Mouse (Mus musculus): ENCODE measurements around the gene Inpp5d. TPM values are rescaled to one million over a fixed set of nuclear protein-coding genes. Genes with fewer than 3 reads are reported as not detected.
A peak's percentile ranks its signal among the peaks of the same experiment; 100 is the strongest.

Inpp5d gene
- total RNA-seq, 2 experiments from 2014 or later = 21.7 to 22.1 TPM

- DNase-seq (ENCODE audit: low spot score in 2 of 2) = no peak
- intact Hi-C loops (cut with DNase I) = no loop called here
Measured at GRCm38 (mm10) chr1:87686351-87686750, 66.2 kb downstream of the Inpp5d start.

- intact Hi-C loops (cut with DNase I) = no loop called here
- DNase-seq (ENCODE audit: low spot score in 2 of 2) = no peak
Measured at GRCm38 (mm10) chr1:87687009-87687408, 66.9 kb downstream of the Inpp5d start.

GRCm38 (mm10) chr1:87689661-87690341 is 69.7 kb downstream of the Inpp5d start:
- no peak for DNase-seq (ENCODE audit: low spot score in 2 of 2)
- intact Hi-C loops (cut with DNase I) = no loop called here

- no peak for DNase-seq (ENCODE audit: low spot score in 2 of 2)
- intact Hi-C loops (cut with DNase I) = no loop called here
Measured at GRCm38 (mm10) chr1:87696358-87696757, 76.2 kb downstream of the Inpp5d start.

- intact Hi-C loops (cut with DNase I) = no loop called here
- no peak for DNase-seq (ENCODE audit: low spot score in 2 of 2)
Measured at GRCm38 (mm10) chr1:87698010-87698409, 77.9 kb downstream of the Inpp5d start.

GRCm38 (mm10) chr1:87699890-87700448 is 79.9 kb downstream of the Inpp5d start:
- DNase-seq (ENCODE audit: low spot score in 2 of 2) = peak in 1 of 2 experiments; percentile 59
- intact Hi-C loops (cut with DNase I) = no loop called here

- intact Hi-C loops (cut with DNase I) = no loop called here
Measured at GRCm38 (mm10) chr1:87704230-87704629, 84.1 kb downstream of the Inpp5d start.

GRCm38 (mm10) chr1:87706361-87706760 is 86.2 kb downstream of the Inpp5d start:
- intact Hi-C loops (cut with DNase I) = no loop called here
- DNase-seq (ENCODE audit: low spot score in 2 of 2) = no peak

More at GRCm38 (mm10) chr1:87704230-87704629, 84.1 kb downstream of the Inpp5d start:
- DNase-seq (ENCODE audit: low spot score in 2 of 2) = no peak

- intact Hi-C loops (cut with DNase I) = no loop called here
- peak; percentile 70 to 85 for DNase-seq (ENCODE audit: low spot score in 2 of 2)
Measured at GRCm38 (mm10) chr1:87709020-87709419, 88.9 kb downstream of the Inpp5d start.

- DNase-seq (ENCODE audit: low spot score in 2 of 2) = no peak
- intact Hi-C loops (cut with DNase I) = loop anchor here (5.0 kb wide), 1 partner anchor 102 kb away; no protein-coding TSS in a partner anchor
Measured at GRCm38 (mm10) chr1:87709661-87710270, 89.7 kb downstream of the Inpp5d start.

- intact Hi-C loops (cut with DNase I) = loop anchor here (5.0 kb wide), 1 partner anchor 105 kb away; no protein-coding TSS in a partner anchor
- no peak for DNase-seq (ENCODE audit: low spot score in 2 of 2)
Measured at GRCm38 (mm10) chr1:87711938-87712613, 92.0 kb downstream of the Inpp5d start.

GRCm38 (mm10) chr1:87712614-87712971 is 92.5 kb downstream of the Inpp5d start:
- intact Hi-C loops (cut with DNase I) = loop anchor here (5.0 kb wide), 1 partner anchor 105 kb away; no protein-coding TSS in a partner anchor
- DNase-seq (ENCODE audit: low spot score in 2 of 2) = no peak

GRCm38 (mm10) chr1:87721382-87721781 is 101.3 kb downstream of the Inpp5d start:
- DNase-seq (ENCODE audit: low spot score in 2 of 2) = peak; percentile 69 to 73

GRCm38 (mm10) chr1:87722081-87722480 is 102.0 kb downstream of the Inpp5d start:
- no peak for DNase-seq (ENCODE audit: low spot score in 2 of 2)
- intact Hi-C loops (cut with DNase I) = no loop called here

More at GRCm38 (mm10) chr1:87721382-87721781, 101.3 kb downstream of the Inpp5d start:
- intact Hi-C loops (cut with DNase I) = no loop called here

GRCm38 (mm10) chr1:87723351-87723750 is 103.2 kb downstream of the Inpp5d start:
- intact Hi-C loops (cut with DNase I) = no loop called here
- no peak for DNase-seq (ENCODE audit: low spot score in 2 of 2)

- DNase-seq (ENCODE audit: low spot score in 2 of 2) = no peak
- intact Hi-C loops (cut with DNase I) = no loop called here
Measured at GRCm38 (mm10) chr1:87729070-87729469, 109.0 kb downstream of the Inpp5d start.

- intact Hi-C loops (cut with DNase I) = no loop called here
- no peak for DNase-seq (ENCODE audit: low spot score in 2 of 2)
Measured at GRCm38 (mm10) chr1:87729850-87730249, 109.7 kb downstream of the Inpp5d start.

GRCm38 (mm10) chr1:87730271-87730670 is 110.2 kb downstream of the Inpp5d start:
- intact Hi-C loops (cut with DNase I) = no loop called here
- no peak for DNase-seq (ENCODE audit: low spot score in 2 of 2)

- intact Hi-C loops (cut with DNase I) = no loop called here
- DNase-seq (ENCODE audit: low spot score in 2 of 2) = peak; percentile 37 to 78
Measured at GRCm38 (mm10) chr1:87733212-87733611, 113.1 kb downstream of the Inpp5d start.

- no peak for DNase-seq (ENCODE audit: low spot score in 2 of 2)
- intact Hi-C loops (cut with DNase I) = no loop called here
Measured at GRCm38 (mm10) chr1:87734153-87734552, 114.0 kb downstream of the Inpp5d start.

Data from left cerebral cortex, postnatal 14 days (tissue).